Mouse (Mus musculus) limb, embryonic 11.5 days (tissue): ENCODE measurements around the gene Ttc22. TPM values are rescaled to one million over a fixed set of nuclear protein-coding genes. Genes with fewer than 3 reads are reported as not detected.

ENCODE experiments used
- ATAC-seq: fragments of 200-750 bp; cut with Nextera tagmentation; 2 replicates; pipeline ENCODE4 v1.8.0; 2017; ENCODE audit warnings: low read depth; ENCODE audit not compliant: insufficient number of reproducible peaks, low FRiP score, low TSS enrichment
- DNase-seq: peaks from one replicate; pipeline ENCODE4 v3.0.0-alpha.2; 2015; ENCODE audit warnings: low spot score
- H3K27ac ChIP-seq: fragments of 300-500 bp; sonication (generic); replicated peaks from 2 replicates; pipeline ENCODE4 v1.5.1; 2014; ENCODE audit warnings: low read depth, mild to moderate bottlenecking, low read length
- H3K27me3 ChIP-seq: fragments of 300-500 bp; sonication (generic); 2 replicates; pipeline ENCODE4 v1.6.1; 2014; ENCODE audit warnings: mild to moderate bottlenecking, low read length, mixed read lengths; ENCODE audit not compliant: control insufficient read depth, insufficient read depth
- H3K36me3 ChIP-seq: fragments of 300-500 bp; sonication (generic); 2 replicates; pipeline ENCODE4 v1.6.1; 2014; ENCODE audit warnings: mild to moderate bottlenecking, low read length, moderate library complexity, mixed read lengths; ENCODE audit not compliant: control insufficient read depth, insufficient read depth
- H3K4me1 ChIP-seq: fragments of 300-500 bp; sonication (generic); 2 replicates; pipeline ENCODE4 v1.6.1; 2014; ENCODE audit warnings: low read length, mixed read lengths; ENCODE audit not compliant: control insufficient read depth, insufficient read depth
- H3K4me2 ChIP-seq: fragments of 300-500 bp; sonication (generic); 2 replicates; pipeline ENCODE4 v1.6.1; 2014; ENCODE audit warnings: low read depth, mild to moderate bottlenecking, moderate library complexity; ENCODE audit not compliant: severe bottlenecking
- H3K4me3 ChIP-seq: fragments of 300-500 bp; sonication (generic); 2 replicates; pipeline ENCODE4 v1.5.1; 2014; ENCODE audit warnings: low read depth, low read length
- H3K9ac ChIP-seq: fragments of 300-500 bp; sonication (generic); 2 replicates; pipeline ENCODE4 v1.6.1; 2014; ENCODE audit warnings: mild to moderate bottlenecking, low read length
- H3K9me3 ChIP-seq: fragments of 300-500 bp; sonication (generic); 2 replicates; pipeline ENCODE4 v1.6.1; 2016; ENCODE audit warnings: low read length; ENCODE audit not compliant: control insufficient read depth
- WGBS: fragments of 180-500 bp; shearing (Covaris S2); extraction: QIAGEN DNeasy Blood & Tissue Kit; methylation state at CpG from one replicate; pipeline ENCODE4 v1.1.7; 2014; 5-methylcytosine and 5-hydroxymethylcytosine counted together
- polyA plus RNA-seq: library from polyadenylated mRNA; unstranded; fragments of >200 nt; fragmentation: Nextera tagmentation; extraction: Ambion mirVana; gene quantifications from 2 replicates; pipeline ENCODE4 v1.2.1, GENCODE M21; 2014

Ttc22 gene
- polyA plus RNA-seq, 1 experiment from 2014 or later = 0.07 TPM

GRCm38 (mm10) chr4:106590142-106590541 is 32.1 kb upstream of the Ttc22 start:
- ATAC-seq (no peak), DNase-seq (no peak)
- no peaks in the 10 kb centered on the region for H3K9me3 ChIP-seq
- H3K4me3 ChIP-seq = no peak overlapping the region
- H3K9ac ChIP-seq = no peak overlapping the region
- no peak overlapping the region for H3K27ac ChIP-seq
- peaks cover 18% of the 10 kb centered on the region for H3K36me3 ChIP-seq
- WGBS = 79% methylated on average over 9 of the region's 9 CpGs
- no peaks in the 10 kb centered on the region for H3K27me3 ChIP-seq
- H3K4me1 ChIP-seq = no peaks in the 10 kb centered on the region
- no peak overlapping the region for H3K4me2 ChIP-seq

GRCm38 (mm10) chr4:106590871-106591270 is 31.4 kb upstream of the Ttc22 start:
- Histone ChIP-seq H3K9me3 (no peaks in the 10 kb centered on the region), H3K9ac (no peak overlapping the region), H3K27me3 (no peaks in the 10 kb centered on the region), H3K36me3 (peaks cover 14% of the 10 kb centered on the region), H3K27ac (no peak overlapping the region), H3K4me3 (no peak overlapping the region), H3K4me1 (no peaks in the 10 kb centered on the region), H3K4me2 (no peak overlapping the region)
- ATAC-seq (no peak), DNase-seq (no peak)
- WGBS = 91% methylated on average over 9 of the region's 9 CpGs

GRCm38 (mm10) chr4:106593636-106594035 is 28.6 kb upstream of the Ttc22 start:
- H3K27ac ChIP-seq = no peak overlapping the region
- no peaks in the 10 kb centered on the region for H3K27me3 ChIP-seq
- DNase-seq (no peak), ATAC-seq (no peak)
- no peak overlapping the region for H3K4me2 ChIP-seq
- H3K9ac ChIP-seq = no peak overlapping the region
- H3K36me3 ChIP-seq = no peaks in the 10 kb centered on the region; the same call in 1 of the 2 replicates
- no peaks in the 10 kb centered on the region for H3K9me3 ChIP-seq
- 62% methylated on average over 7 of the region's 7 CpGs for WGBS
- H3K4me3 ChIP-seq = no peak overlapping the region
- no peaks in the 10 kb centered on the region for H3K4me1 ChIP-seq

- Histone ChIP-seq H3K27me3 (no peaks in the 10 kb centered on the region), H3K27ac (no peak overlapping the region), H3K36me3 (no peaks in the 10 kb centered on the region; the same call in 1 of the 2 replicates), H3K4me2 (no peak overlapping the region), H3K4me3 (no peak overlapping the region), H3K9ac (no peak overlapping the region), H3K9me3 (no peaks in the 10 kb centered on the region), H3K4me1 (no peaks in the 10 kb centered on the region)
- no peak for DNase-seq
- ATAC-seq = no peak
- 60% methylated on average over 3 of the region's 3 CpGs for WGBS
Measured at GRCm38 (mm10) chr4:106596200-106596599, 26.0 kb upstream of the Ttc22 start.

GRCm38 (mm10) chr4:106597055-106597454 is 25.2 kb upstream of the Ttc22 start:
- Histone ChIP-seq H3K27me3 (no peaks in the 10 kb centered on the region), H3K4me1 (no peaks in the 10 kb centered on the region), H3K27ac (no peak overlapping the region), H3K4me2 (no peak overlapping the region), H3K9me3 (no peaks in the 10 kb centered on the region), H3K9ac (no peak overlapping the region), H3K36me3 (no peaks in the 10 kb centered on the region), H3K4me3 (no peak overlapping the region)
- ATAC-seq (no peak), DNase-seq (no peak)
- 86% methylated on average over 9 of the region's 9 CpGs for WGBS

GRCm38 (mm10) chr4:106597741-106598140 is 24.5 kb upstream of the Ttc22 start:
- 81% methylated on average over 4 of the region's 4 CpGs for WGBS
- no peak for ATAC-seq

GRCm38 (mm10) chr4:106599415-106599814 is 22.8 kb upstream of the Ttc22 start:
- whole genome bisulfite sequencing = 39% methylated on average over 1 of the region's 1 CpGs
- H3K27me3 ChIP-seq = no peaks in the 10 kb centered on the region
- no peak for ATAC-seq
- no peak overlapping the region for H3K27ac ChIP-seq
- no peak overlapping the region for H3K4me2 ChIP-seq
- no peak overlapping the region for H3K4me3 ChIP-seq
- H3K36me3 ChIP-seq = no peaks in the 10 kb centered on the region
- H3K4me1 ChIP-seq = no peaks in the 10 kb centered on the region
- H3K9me3 ChIP-seq = no peaks in the 10 kb centered on the region
- no peak for DNase-seq
- no peak overlapping the region for H3K9ac ChIP-seq

More at GRCm38 (mm10) chr4:106597741-106598140, 24.5 kb upstream of the Ttc22 start:
- no peaks in the 10 kb centered on the region for H3K4me1 ChIP-seq
- no peak overlapping the region for H3K4me3 ChIP-seq
- H3K27ac ChIP-seq = no peak overlapping the region
- no peak overlapping the region for H3K4me2 ChIP-seq
- no peak overlapping the region for H3K9ac ChIP-seq
- H3K36me3 ChIP-seq = no peaks in the 10 kb centered on the region
- no peak for DNase-seq
- H3K9me3 ChIP-seq = no peaks in the 10 kb centered on the region
- no peaks in the 10 kb centered on the region for H3K27me3 ChIP-seq

GRCm38 (mm10) chr4:106600770-106601169 is 21.5 kb upstream of the Ttc22 start:
- Histone ChIP-seq H3K4me3 (no peak overlapping the region), H3K9ac (no peak overlapping the region), H3K27me3 (no peaks in the 10 kb centered on the region), H3K36me3 (no peaks in the 10 kb centered on the region), H3K4me2 (no peak overlapping the region), H3K27ac (no peak overlapping the region), H3K4me1 (no peaks in the 10 kb centered on the region), H3K9me3 (no peaks in the 10 kb centered on the region)
- DNase-seq (no peak), ATAC-seq (no peak)
- 89% methylated on average over 4 of the region's 4 CpGs for WGBS
